In genomic region chr5:134176169-134176881, GRCm38 (mm10) we compare ENCODE assay signal across 8 mouse cellular contexts. TPM values are rescaled to one million over a fixed set of nuclear protein-coding genes. Genes with fewer than 3 reads are reported as not detected.
DNase-seq lines count a peak whose midpoint lies in the region; ATAC-seq lines count a peak whose summit lies in the region.

Gene Rcc1l (minus strand): TSS chr5:134176774.

- H3K27ac ChIP-seq in intestine, embryonic 14.5 days (ENCODE audit: low read depth): peak within 1 kb of the TSS; percentile 83

- peak within 1 kb of the TSS; percentile 88 for H3K4me2 ChIP-seq in intestine, embryonic 14.5 days (ENCODE audit: low read length)

- no peaks in the 10 kb centered on the region for H3K27me3 ChIP-seq in intestine, embryonic 14.5 days (replicated peaks; ENCODE audit: control insufficient read depth, insufficient read depth, low read length)

- intact Hi-C loops in left cerebral cortex, postnatal 14 days (cut with DNase I): no loop called here

- no peaks in the 10 kb centered on the region for H3K9me3 ChIP-seq in intestine, embryonic 14.5 days (ENCODE audit: control insufficient read depth, low read length)

- peak; percentile 86 for ATAC-seq in intestine, embryonic 14.5 days (replicated peaks; ENCODE audit: low FRiP score, low TSS enrichment, low read depth)

- peak within 1 kb of the TSS; percentile 86 for H3K9ac ChIP-seq in intestine, embryonic 14.5 days (ENCODE audit: low read length)

- under 1% methylated on average over 72 of the region's 72 CpGs for WGBS in intestine, embryonic 14.5 days

- H3K4me1 ChIP-seq in intestine, embryonic 14.5 days (replicated peaks; ENCODE audit: control insufficient read depth, insufficient read depth, low read length): peaks cover 10% of the 10 kb centered on the region

- H3K36me3 ChIP-seq in intestine, embryonic 14.5 days (ENCODE audit: control insufficient read depth, insufficient read depth, low read length): peaks cover 10% of the 10 kb centered on the region; the same call in 1 of the 2 replicates

- peak within 1 kb of the TSS; percentile 92 for H3K4me3 ChIP-seq in intestine, embryonic 14.5 days (ENCODE audit: low read depth, low read length)

- peak; percentile 87 to 94 for DNase-seq in adrenal gland, adult (ENCODE audit: inconsistent age in 2 of 2, low spot score in 1 of 2)
- peak; percentile 94 for DNase-seq in embryo, embryonic 10.5 days (ENCODE audit: low spot score)
- peak; percentile 77 for DNase-seq in gastrocnemius, postnatal 25 days
- peak; percentile 86 for DNase-seq in intestine, embryonic 14.5 days (ENCODE audit: low spot score)
- DNase-seq in left cerebral cortex, postnatal 14 days (ENCODE audit: low spot score in 2 of 2): peak; percentile 89 to 91
- peak; percentile 90 for DNase-seq in mesoderm, embryonic 11.5 days (ENCODE audit: low read depth, low spot score)
- peak; percentile 77 to 85 for DNase-seq in right cerebral cortex, postnatal 36 days (ENCODE audit: low spot score in 2 of 2)
- peak; percentile 86 for DNase-seq in yolk sac, embryonic 10.5 days (ENCODE audit: low spot score)

RNA-seq across cellular contexts. Expression of gene Rcc1l, which starts in this region (rescaled TPM):
- 10 to 100 TPM; 18.6 to 20.4 TPM for total RNA-seq in gastrocnemius, postnatal 25 days (2021)
- 32.3 and 32.5 TPM in 2 replicates for polyA plus RNA-seq in intestine, embryonic 14.5 days (2014; fragmentation: Nextera tagmentation; extraction: Ambion mirVana)
- total RNA-seq in left cerebral cortex, postnatal 14 days (2021): 10 to 100 TPM; 15.7 to 16.0 TPM

Comparison
In these comparisons a context has a peak if more than half of its experiments do, and no peak if none do; other contexts are left out.
1. Peak in every context shown above with its lines: DNase-seq, ATAC-seq, H3K4me3 ChIP-seq and H3K27ac ChIP-seq.